In genomic region chr10:127866232-127866631, GRCm38 (mm10) we compare ENCODE assay signal across 34 mouse cellular contexts. TPM values are rescaled to one million over a fixed set of nuclear protein-coding genes. Genes with fewer than 3 reads are reported as not detected.
A peak's percentile ranks its signal among the peaks of the same experiment; 100 is the strongest.
DNase-seq lines count a peak whose midpoint lies in the region; ATAC-seq and TF ChIP-seq lines count a peak whose summit lies in the region.
"Had no signal": no experiment of that assay in that cellular context is flagged by ENCODE, and none has a peak within 500 bp of the region (broad histone marks: within the 10 kb centered on the region; RNA-seq: fewer than 3 reads in every experiment).

TSS of gene Rdh16f2 (plus strand) at chr10:127866474.

- H3K4me1 ChIP-seq in kidney, embryonic 16.5 days (ENCODE audit: insufficient read depth, low read length): no peaks in the 10 kb centered on the region
- peaks cover 17% of the 10 kb centered on the region for H3K4me1 ChIP-seq in liver, adult 2 months (ENCODE audit: control insufficient read depth, insufficient read depth, low read length)
- H3K4me1 ChIP-seq in liver, embryonic 11.5 days (replicated peaks; ENCODE audit: control insufficient read depth, insufficient read depth, low read length): no peaks in the 10 kb centered on the region
- H3K4me1 ChIP-seq: embryonic facial prominence, embryonic 12.5 days; embryonic facial prominence, embryonic 15.5 days; hindbrain, embryonic 12.5 days had no signal

- H3K27me3 ChIP-seq in kidney, embryonic 16.5 days (ENCODE audit: insufficient read depth, low read length): no peaks in the 10 kb centered on the region
- H3K27me3 ChIP-seq in liver, adult 2 months (ENCODE audit: control insufficient read depth, insufficient read depth, low read length): no peaks in the 10 kb centered on the region
- no peaks in the 10 kb centered on the region for H3K27me3 ChIP-seq in liver, embryonic 11.5 days (replicated peaks; ENCODE audit: control insufficient read depth, insufficient read depth, low read length)
- H3K27me3 ChIP-seq: embryonic facial prominence, embryonic 12.5 days; embryonic facial prominence, embryonic 15.5 days; hindbrain, embryonic 12.5 days; Patski had no signal

- H3K4me2 ChIP-seq in kidney, embryonic 16.5 days (replicated peaks; ENCODE audit: low read depth, low read length): no peak within 1 kb of the TSS
- no peak within 1 kb of the TSS for H3K4me2 ChIP-seq in liver, embryonic 11.5 days
- H3K4me2 ChIP-seq: embryonic facial prominence, embryonic 12.5 days; embryonic facial prominence, embryonic 15.5 days; heart, embryonic 11.5 days; hindbrain, embryonic 12.5 days had no signal

- DNase-seq in kidney, adult 11 months: peak; percentile 63
- peak; percentile 40 to 78 for DNase-seq in kidney, adult 8-10 months
- DNase-seq in kidney, postnatal 14 days: no peak
- peak; percentile 95 for DNase-seq in liver, adult 2 months (ENCODE audit: extremely low read depth, low read depth, low spot score)
- no peak for DNase-seq in liver, embryonic 11.5 days (ENCODE audit: low spot score)
- DNase-seq in adrenal gland, adult 2 months: no peak
- DNase-seq: adrenal gland, postnatal 14 days; B cell, adult 2 months; cerebellum, adult 11 months; cerebellum, adult 2 months; cerebellum, adult 9-11 months; cerebellum, postnatal 25 days; forebrain, postnatal 0 days; gastrocnemius, adult 2 months; gastrocnemius, postnatal 14 days; heart, adult 11 months had no signal

- H3K4me3 ChIP-seq in kidney, embryonic 16.5 days (ENCODE audit: low read length): no peak within 1 kb of the TSS
- H3K4me3 ChIP-seq in liver, adult 2 months (ENCODE audit: insufficient read depth, low read depth, low read length): peak within 1 kb of the TSS; percentile 30
- H3K4me3 ChIP-seq in liver, embryonic 11.5 days (ENCODE audit: low read depth, low read length): no peak within 1 kb of the TSS
- H3K4me3 ChIP-seq: embryonic facial prominence, embryonic 12.5 days; embryonic facial prominence, embryonic 15.5 days; gastrocnemius, adult 2 months; hindbrain, embryonic 12.5 days had no signal

- H3K9ac ChIP-seq in kidney, embryonic 16.5 days (replicated peaks; ENCODE audit: low read length): no peak within 1 kb of the TSS
- H3K9ac ChIP-seq in liver, adult 2 months (ENCODE audit: low read depth, low read length): peak within 1 kb of the TSS; percentile 22
- no peak within 1 kb of the TSS for H3K9ac ChIP-seq in liver, embryonic 11.5 days (ENCODE audit: low read depth, low read length)
- H3K9ac ChIP-seq: embryonic facial prominence, embryonic 12.5 days; embryonic facial prominence, embryonic 15.5 days; forebrain, postnatal 0 days; hindbrain, embryonic 12.5 days had no signal

- peaks cover 9% of the 10 kb centered on the region for H3K9me3 ChIP-seq in kidney, embryonic 16.5 days (ENCODE audit: low read length)
- H3K9me3 ChIP-seq in liver, embryonic 11.5 days (ENCODE audit: control insufficient read depth, low read length): no peaks in the 10 kb centered on the region
- H3K9me3 ChIP-seq: embryonic facial prominence, embryonic 12.5 days; embryonic facial prominence, embryonic 15.5 days; G1E had no signal

- H3K27ac ChIP-seq in kidney, embryonic 16.5 days (ENCODE audit: low read length): no peak within 1 kb of the TSS
- H3K27ac ChIP-seq in liver, adult 2 months (replicated peaks; ENCODE audit: insufficient read depth, low read depth, low read length): peak within 1 kb of the TSS; percentile 76
- H3K27ac ChIP-seq in liver, embryonic 11.5 days (ENCODE audit: low read depth, low read length): no peak within 1 kb of the TSS
- H3K27ac ChIP-seq: embryonic facial prominence, embryonic 12.5 days; embryonic facial prominence, embryonic 15.5 days; gastrocnemius, adult 2 months; hindbrain, embryonic 12.5 days had no signal

- H3K79me2 ChIP-seq in liver, adult 2 months (ENCODE audit: control insufficient read depth, insufficient read depth, low read length): peaks cover 8% of the 10 kb centered on the region; the same call in 1 of the 2 replicates

- WGBS in kidney, embryonic 16.5 days: 91% methylated on average over 3 of the region's 3 CpGs
- 37% methylated on average over 3 of the region's 3 CpGs for WGBS in liver, adult 2 months
- WGBS in liver, embryonic 11.5 days: 73% methylated on average over 3 of the region's 3 CpGs

- no peaks in the 10 kb centered on the region for H3K36me3 ChIP-seq in kidney, embryonic 16.5 days (ENCODE audit: insufficient read depth, low read length)
- H3K36me3 ChIP-seq in liver, adult 2 months (ENCODE audit: control insufficient read depth, insufficient read depth, low read length): no peaks in the 10 kb centered on the region
- H3K36me3 ChIP-seq in liver, embryonic 11.5 days (ENCODE audit: control insufficient read depth, insufficient read depth, low read length): no peaks in the 10 kb centered on the region
- H3K36me3 ChIP-seq: embryonic facial prominence, embryonic 12.5 days; embryonic facial prominence, embryonic 15.5 days; G1E; hindbrain, embryonic 12.5 days had no signal

- no peak for TF ChIP-seq POLR2A in liver, adult 2 months (IDR thresholded peaks at IDR 0.05; ENCODE audit: extremely low read depth, insufficient read depth, low read length)

- no peak for TF ChIP-seq CTCF in liver, adult 2 months (IDR thresholded peaks at IDR 0.05; ENCODE audit: low read depth, low read length)

- no peak for ATAC-seq in kidney, embryonic 16.5 days (ENCODE audit: low FRiP score, low TSS enrichment)
- ATAC-seq in liver, embryonic 11.5 days (replicated peaks; ENCODE audit: low FRiP score): no peak
- ATAC-seq: forebrain, embryonic 14.5 days; forebrain, postnatal 0 days; Patski had no signal

RNA-seq across cellular contexts. Expression of gene Rdh16f2, which starts in this region (rescaled TPM):
- 1.1 and 1.3 TPM in 2 replicates for polyA plus RNA-seq in kidney, embryonic 16.5 days (2015; fragmentation: Nextera tagmentation; extraction: Ambion mirVana)
- total RNA-seq in liver, adult 2 months (2014; rRNA removed): 282 and 329 TPM in 2 replicates
- polyA plus RNA-seq in liver, adult 2 months (2012; rRNA removed): 281 and 297 TPM in 2 replicates
- polyA plus RNA-seq in liver, embryonic 11.5 days (2014; fragmentation: Nextera tagmentation; extraction: Ambion mirVana): not detected in 2 replicates
- total RNA-seq in adrenal gland, adult 2 months (2021): under 1 TPM in 1 of 2 experiments, not detected in 1; 0.23 TPM
- polyA plus RNA-seq in adrenal gland, adult 2 months (2012; rRNA removed): not detected in 2 replicates
- total RNA-seq: CH12.LX; common myeloid progenitor, adult 5-6 weeks; forebrain, postnatal 0 days; gastrocnemius, adult 2 months; gastrocnemius, postnatal 14 days; gastrocnemius, postnatal 4 days; heart, adult 8-10 months; heart, postnatal 25 days; hematopoietic stem cell, adult 5-6 weeks had no signal
- polyA plus RNA-seq: cerebellum, adult 2 months; embryonic facial prominence, embryonic 12.5 days; embryonic facial prominence, embryonic 15.5 days; forebrain, embryonic 11.5 days; forebrain, embryonic 14.5 days; forebrain, postnatal 0 days; frontal cortex, adult 2 months; heart, embryonic 11.5 days; heart, embryonic 14.5 days; heart, postnatal 0 days; hindbrain, embryonic 12.5 days; Patski had no signal

Comparison
In these comparisons a context has a peak if more than half of its experiments do, and no peak if none do; other contexts are left out.
1. RNA of gene Rdh16f2 (total RNA-seq): 282 to 329 TPM in liver, adult 2 months; 0.23 TPM in adrenal gland, adult 2 months; every median in the first group is over 100 times any median in the second.
2. RNA of gene Rdh16f2 (polyA plus RNA-seq): 281 to 297 TPM in liver, adult 2 months; 1.1 to 1.3 TPM in kidney, embryonic 16.5 days, not detected in adrenal gland, adult 2 months and not detected in liver, embryonic 11.5 days; every median in the first group is over 100 times any median in the second.
3. DNase-seq: peak in kidney, adult 11 months (single experiment), kidney, adult 8-10 months (2 of 2) and liver, adult 2 months (single experiment); none in kidney, postnatal 14 days (single experiment), liver, embryonic 11.5 days (single experiment) and adrenal gland, adult 2 months (single experiment).